Mouse (Mus musculus): Measurements from ENCODE around the gene Unc119b. TPM values are rescaled to one million over a fixed set of nuclear protein-coding genes. Genes with fewer than 3 reads are reported as not detected.

Gene Unc119b
- 10.1 and 12.2 TPM in 2 replicates for polyA plus RNA-seq (2015; fragmentation: Nextera tagmentation; extraction: Ambion mirVana)

GRCm38 (mm10) chr5:115134234-115135165 lies at the start of gene Unc119b:
Gene Unc119b, minus strand, starts transcription at chr5:115134975.
- peak within 1 kb of the TSS; percentile 82 for H3K9ac ChIP-seq (ENCODE audit: low read depth, low read length)
- no peaks in the 10 kb centered on the region for H3K27me3 ChIP-seq (replicated peaks; ENCODE audit: control insufficient read depth, insufficient read depth, low read length)
- TF ChIP-seq CTCF (IDR thresholded peaks at IDR 0.05; ENCODE audit: low read depth), result no peak
- H3K27ac ChIP-seq (ENCODE audit: low read depth, low read length), result no peak within 1 kb of the TSS
- H3K4me2 ChIP-seq (replicated peaks; ENCODE audit: low read depth), result peak within 1 kb of the TSS; percentile 98
- H3K9me3 ChIP-seq (ENCODE audit: control insufficient read depth), result no peaks in the 10 kb centered on the region
- H3K4me1 ChIP-seq (replicated peaks; ENCODE audit: control insufficient read depth, insufficient read depth, low read length), result no peaks in the 10 kb centered on the region; the same call in 1 of the 2 replicates
- H3K36me3 ChIP-seq (ENCODE audit: control insufficient read depth, insufficient read depth), result peaks cover 6% of the 10 kb centered on the region
- WGBS, result under 1% methylated on average over 72 of the region's 81 CpGs
- H3K4me3 ChIP-seq (ENCODE audit: low read depth, low read length), result peak within 1 kb of the TSS; percentile 72
- peak; percentile 91 for ATAC-seq

GRCm38 (mm10) chr5:115183482-115183881 lies 48.7 kb upstream of the Unc119b start:
- Histone ChIP-seq H3K4me2 (replicated peaks; ENCODE audit: low read depth) (no peak overlapping the region), H3K27me3 (replicated peaks; ENCODE audit: control insufficient read depth, insufficient read depth, low read length) (peaks cover 11% of the 10 kb centered on the region; the same call in 1 of the 2 replicates), H3K4me1 (replicated peaks; ENCODE audit: control insufficient read depth, insufficient read depth, low read length) (no peaks in the 10 kb centered on the region), H3K9ac (ENCODE audit: low read depth, low read length) (no peak overlapping the region), H3K9me3 (ENCODE audit: control insufficient read depth) (no peaks in the 10 kb centered on the region), H3K4me3 (ENCODE audit: low read depth, low read length) (no peak overlapping the region), H3K36me3 (ENCODE audit: control insufficient read depth, insufficient read depth) (no peaks in the 10 kb centered on the region), H3K27ac (ENCODE audit: low read depth, low read length) (no peak overlapping the region)
- no peak for ATAC-seq
- TF ChIP-seq CTCF (IDR thresholded peaks at IDR 0.05; ENCODE audit: low read depth), result no peak
- WGBS, result 52% methylated on average over 10 of the region's 10 CpGs

- H3K9me3 ChIP-seq (ENCODE audit: control insufficient read depth), result no peaks in the 10 kb centered on the region
- H3K27me3 ChIP-seq (replicated peaks; ENCODE audit: control insufficient read depth, insufficient read depth, low read length), result peaks cover 11% of the 10 kb centered on the region; the same call in 1 of the 2 replicates
- no peak for ATAC-seq
- H3K4me2 ChIP-seq (replicated peaks; ENCODE audit: low read depth), result no peak overlapping the region
- H3K36me3 ChIP-seq (ENCODE audit: control insufficient read depth, insufficient read depth), result no peaks in the 10 kb centered on the region
- no peak overlapping the region for H3K4me3 ChIP-seq (ENCODE audit: low read depth, low read length)
- H3K4me1 ChIP-seq (replicated peaks; ENCODE audit: control insufficient read depth, insufficient read depth, low read length), result no peaks in the 10 kb centered on the region
- 76% methylated on average over 8 of the region's 8 CpGs for WGBS
- H3K27ac ChIP-seq (ENCODE audit: low read depth, low read length), result no peak overlapping the region
- no peak for TF ChIP-seq CTCF (IDR thresholded peaks at IDR 0.05; ENCODE audit: low read depth)
- H3K9ac ChIP-seq (ENCODE audit: low read depth, low read length), result no peak overlapping the region
Observed at GRCm38 (mm10) chr5:115182925-115183324, 48.1 kb upstream of the Unc119b start.

- H3K27me3 ChIP-seq (replicated peaks; ENCODE audit: control insufficient read depth, insufficient read depth, low read length), result peaks cover 6% of the 10 kb centered on the region; the same call in 1 of the 2 replicates
- H3K4me3 ChIP-seq (ENCODE audit: low read depth, low read length), result no peak overlapping the region
- no peak overlapping the region for H3K4me2 ChIP-seq (replicated peaks; ENCODE audit: low read depth)
- no peak overlapping the region for H3K9ac ChIP-seq (ENCODE audit: low read depth, low read length)
- no peaks in the 10 kb centered on the region for H3K4me1 ChIP-seq (replicated peaks; ENCODE audit: control insufficient read depth, insufficient read depth, low read length)
- 63% methylated on average over 13 of the region's 13 CpGs for WGBS
- ATAC-seq, result peak; percentile 35
- no peaks in the 10 kb centered on the region for H3K9me3 ChIP-seq (ENCODE audit: control insufficient read depth)
- H3K36me3 ChIP-seq (ENCODE audit: control insufficient read depth, insufficient read depth), result no peaks in the 10 kb centered on the region
- no peak for TF ChIP-seq CTCF (IDR thresholded peaks at IDR 0.05; ENCODE audit: low read depth)
- no peak overlapping the region for H3K27ac ChIP-seq (ENCODE audit: low read depth, low read length)
Observed at GRCm38 (mm10) chr5:115181248-115181940, 46.6 kb upstream of the Unc119b start.

- Histone ChIP-seq H3K9me3 (ENCODE audit: control insufficient read depth) (no peaks in the 10 kb centered on the region), H3K27me3 (replicated peaks; ENCODE audit: control insufficient read depth, insufficient read depth, low read length) (no peaks in the 10 kb centered on the region), H3K9ac (ENCODE audit: low read depth, low read length) (no peak overlapping the region), H3K4me1 (replicated peaks; ENCODE audit: control insufficient read depth, insufficient read depth, low read length) (no peaks in the 10 kb centered on the region), H3K36me3 (ENCODE audit: control insufficient read depth, insufficient read depth) (no peaks in the 10 kb centered on the region), H3K27ac (ENCODE audit: low read depth, low read length) (no peak overlapping the region), H3K4me3 (ENCODE audit: low read depth, low read length) (no peak overlapping the region), H3K4me2 (replicated peaks; ENCODE audit: low read depth) (no peak overlapping the region)
- TF ChIP-seq CTCF (IDR thresholded peaks at IDR 0.05; ENCODE audit: low read depth), result no peak
- WGBS, result 94% methylated on average over 11 of the region's 11 CpGs
- no peak for ATAC-seq
Observed at GRCm38 (mm10) chr5:115179596-115179995, 44.8 kb upstream of the Unc119b start.

- 79% methylated on average over 6 of the region's 6 CpGs for WGBS
- TF ChIP-seq CTCF (IDR thresholded peaks at IDR 0.05; ENCODE audit: low read depth), result no peak
Observed at GRCm38 (mm10) chr5:115177866-115178265, 43.1 kb upstream of the Unc119b start.

More at GRCm38 (mm10) chr5:115177866-115178265, 43.1 kb upstream of the Unc119b start:
- no peaks in the 10 kb centered on the region for H3K36me3 ChIP-seq (ENCODE audit: control insufficient read depth, insufficient read depth)
- no peak overlapping the region for H3K4me2 ChIP-seq (replicated peaks; ENCODE audit: low read depth)
- no peaks in the 10 kb centered on the region for H3K9me3 ChIP-seq (ENCODE audit: control insufficient read depth)
- no peak overlapping the region for H3K4me3 ChIP-seq (ENCODE audit: low read depth, low read length)
- H3K27me3 ChIP-seq (replicated peaks; ENCODE audit: control insufficient read depth, insufficient read depth, low read length), result no peaks in the 10 kb centered on the region
- no peak for ATAC-seq
- H3K4me1 ChIP-seq (replicated peaks; ENCODE audit: control insufficient read depth, insufficient read depth, low read length), result no peaks in the 10 kb centered on the region
- H3K27ac ChIP-seq (ENCODE audit: low read depth, low read length), result no peak overlapping the region
- no peak overlapping the region for H3K9ac ChIP-seq (ENCODE audit: low read depth, low read length)
